Mouse (Mus musculus) lung, adult 2 months (tissue): ENCODE results near the gene Skiv2l.

Experiments used
- CTCF ChIP-seq: fragments of 200-500 bp; IDR thresholded peaks from 2 replicates; pipeline ENCODE4 v1.5.1; 2011; ENCODE audit warnings: mild to moderate bottlenecking, low read length, control low read depth; ENCODE audit not compliant: insufficient read depth
- POLR2A ChIP-seq: fragments of 200-500 bp; IDR thresholded peaks from 2 replicates; pipeline ENCODE4 v1.6.1; 2011; ENCODE audit warnings: low read depth, mild to moderate bottlenecking, control low read depth, low read length, borderline replicate concordance; ENCODE audit errors: extremely low read depth

DNA sequence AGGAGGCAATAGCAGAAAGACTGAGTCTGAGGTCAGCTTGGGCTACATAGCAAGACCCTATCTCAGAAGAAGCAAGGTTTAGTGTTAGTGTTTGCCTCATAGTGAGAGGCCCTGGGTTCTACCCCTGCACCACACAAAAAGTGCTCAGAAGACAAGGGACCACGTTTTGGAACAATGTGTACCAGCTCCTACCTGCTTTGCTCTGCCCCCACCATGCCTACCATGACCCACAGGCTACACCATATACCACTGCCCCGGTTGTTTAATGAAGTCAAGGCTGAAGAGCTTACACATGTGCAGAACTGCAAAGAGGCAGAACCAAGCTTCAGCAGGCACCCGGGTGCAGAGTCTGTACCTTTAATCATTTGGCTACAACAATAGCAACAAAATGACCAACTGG lies 42.8 kb downstream of the Skiv2l start:
- TF ChIP-seq CTCF (no peak), POLR2A (no peak)
